Mouse (Mus musculus): ENCODE measurements at regions not wholly inside any gene's neighbourhood (a gene's known extent, or its start where the extent isn't known, plus 50 kb on each side); places are given as distances from the start of the nearest gene placed in this dataset.
A peak's percentile ranks its signal among the peaks of the same experiment; 100 is the strongest.

- no peaks in the 10 kb centered on the region for H3K9me3 ChIP-seq (ENCODE audit: control insufficient read depth, low read length)
- ATAC-seq (ENCODE audit: insufficient read depth, low FRiP score, low TSS enrichment) (no peak), DNase-seq (ENCODE audit: low spot score) (no peak)
- no peak overlapping the region for H3K9ac ChIP-seq (ENCODE audit: low read length)
- H3K4me3 ChIP-seq (ENCODE audit: low read depth, low read length) = no peak overlapping the region
- H3K36me3 ChIP-seq (ENCODE audit: control insufficient read depth, insufficient read depth, low read length) = no peaks in the 10 kb centered on the region
- H3K4me2 ChIP-seq (ENCODE audit: low read depth) = no peak overlapping the region
- no peaks in the 10 kb centered on the region for H3K27me3 ChIP-seq (ENCODE audit: control insufficient read depth, insufficient read depth, low read length)
- H3K27ac ChIP-seq (ENCODE audit: low read depth, low read length) = no peak overlapping the region
- WGBS = 90% methylated on average over 5 of the region's 5 CpGs
- no peaks in the 10 kb centered on the region for H3K4me1 ChIP-seq (ENCODE audit: control insufficient read depth, insufficient read depth, low read length)
Observed at GRCm38 (mm10) chr4:56261992-56262391, 477.9 kb upstream of the Gm26657 start.

GRCm38 (mm10) chr4:56252375-56252774 is 487.5 kb upstream of the Gm26657 start:
- WGBS = 42% methylated on average over 1 of the region's 1 CpGs
- DNase-seq (ENCODE audit: low spot score) = no peak

GRCm38 (mm10) chr4:56251766-56252165 is 488.1 kb upstream of the Gm26657 start:
- no peaks in the 10 kb centered on the region for H3K9me3 ChIP-seq (ENCODE audit: control insufficient read depth, low read length)
- no peak overlapping the region for H3K9ac ChIP-seq (ENCODE audit: low read length)
- H3K4me3 ChIP-seq (ENCODE audit: low read depth, low read length) = no peak overlapping the region
- 92% methylated on average over 2 of the region's 2 CpGs for WGBS
- no peak for ATAC-seq (ENCODE audit: insufficient read depth, low FRiP score, low TSS enrichment)
- H3K27ac ChIP-seq (ENCODE audit: low read depth, low read length) = no peak overlapping the region
- no peaks in the 10 kb centered on the region for H3K36me3 ChIP-seq (ENCODE audit: control insufficient read depth, insufficient read depth, low read length)
- H3K4me1 ChIP-seq (ENCODE audit: control insufficient read depth, insufficient read depth, low read length) = no peaks in the 10 kb centered on the region
- DNase-seq (ENCODE audit: low spot score) = no peak
- H3K27me3 ChIP-seq (ENCODE audit: control insufficient read depth, insufficient read depth, low read length) = no peaks in the 10 kb centered on the region
- no peak overlapping the region for H3K4me2 ChIP-seq (ENCODE audit: low read depth)

More at GRCm38 (mm10) chr4:56252375-56252774, 487.5 kb upstream of the Gm26657 start:
- ATAC-seq (ENCODE audit: insufficient read depth, low FRiP score, low TSS enrichment) = no peak
- no peaks in the 10 kb centered on the region for H3K36me3 ChIP-seq (ENCODE audit: control insufficient read depth, insufficient read depth, low read length)
- H3K9ac ChIP-seq (ENCODE audit: low read length) = no peak overlapping the region
- no peaks in the 10 kb centered on the region for H3K4me1 ChIP-seq (ENCODE audit: control insufficient read depth, insufficient read depth, low read length)
- H3K27ac ChIP-seq (ENCODE audit: low read depth, low read length) = no peak overlapping the region
- no peaks in the 10 kb centered on the region for H3K27me3 ChIP-seq (ENCODE audit: control insufficient read depth, insufficient read depth, low read length)
- no peak overlapping the region for H3K4me3 ChIP-seq (ENCODE audit: low read depth, low read length)
- no peak overlapping the region for H3K4me2 ChIP-seq (ENCODE audit: low read depth)
- H3K9me3 ChIP-seq (ENCODE audit: control insufficient read depth, low read length) = no peaks in the 10 kb centered on the region

GRCm38 (mm10) chr4:56250611-56251010 is 489.3 kb upstream of the Gm26657 start:
- H3K36me3 ChIP-seq (ENCODE audit: control insufficient read depth, insufficient read depth, low read length) = no peaks in the 10 kb centered on the region
- no peak overlapping the region for H3K4me3 ChIP-seq (ENCODE audit: low read depth, low read length)
- WGBS = 86% methylated on average over 2 of the region's 2 CpGs
- H3K9me3 ChIP-seq (ENCODE audit: control insufficient read depth, low read length) = no peaks in the 10 kb centered on the region
- no peaks in the 10 kb centered on the region for H3K27me3 ChIP-seq (ENCODE audit: control insufficient read depth, insufficient read depth, low read length)
- H3K4me2 ChIP-seq (ENCODE audit: low read depth) = no peak overlapping the region
- no peak overlapping the region for H3K9ac ChIP-seq (ENCODE audit: low read length)
- no peaks in the 10 kb centered on the region for H3K4me1 ChIP-seq (ENCODE audit: control insufficient read depth, insufficient read depth, low read length)
- DNase-seq (ENCODE audit: low spot score) (no peak), ATAC-seq (ENCODE audit: insufficient read depth, low FRiP score, low TSS enrichment) (no peak)
- H3K27ac ChIP-seq (ENCODE audit: low read depth, low read length) = no peak overlapping the region

- Histone ChIP-seq H3K9me3 (ENCODE audit: control insufficient read depth, low read length) (no peaks in the 10 kb centered on the region), H3K27me3 (ENCODE audit: control insufficient read depth, insufficient read depth, low read length) (no peaks in the 10 kb centered on the region), H3K36me3 (ENCODE audit: control insufficient read depth, insufficient read depth, low read length) (no peaks in the 10 kb centered on the region), H3K27ac (ENCODE audit: low read depth, low read length) (no peak overlapping the region), H3K4me2 (ENCODE audit: low read depth) (no peak overlapping the region), H3K9ac (ENCODE audit: low read length) (no peak overlapping the region), H3K4me1 (ENCODE audit: control insufficient read depth, insufficient read depth, low read length) (no peaks in the 10 kb centered on the region), H3K4me3 (ENCODE audit: low read depth, low read length) (no peak overlapping the region)
- 69% methylated on average over 6 of the region's 6 CpGs for WGBS
- DNase-seq (ENCODE audit: low spot score) (peak; percentile 23), ATAC-seq (ENCODE audit: insufficient read depth, low FRiP score, low TSS enrichment) (no peak)
Observed at GRCm38 (mm10) chr4:56243863-56244262, 496.0 kb upstream of the Gm26657 start.

GRCm38 (mm10) chr4:56238496-56239488 is 501.1 kb upstream of the Gm26657 start:
- H3K27ac ChIP-seq (ENCODE audit: low read depth, low read length) = no peak overlapping the region
- H3K27me3 ChIP-seq (ENCODE audit: control insufficient read depth, insufficient read depth, low read length) = no peaks in the 10 kb centered on the region
- H3K4me1 ChIP-seq (ENCODE audit: control insufficient read depth, insufficient read depth, low read length) = no peaks in the 10 kb centered on the region
- H3K36me3 ChIP-seq (ENCODE audit: control insufficient read depth, insufficient read depth, low read length) = no peaks in the 10 kb centered on the region
- H3K9me3 ChIP-seq (ENCODE audit: control insufficient read depth, low read length) = no peaks in the 10 kb centered on the region
- DNase-seq (ENCODE audit: low spot score) (no peak), ATAC-seq (ENCODE audit: insufficient read depth, low FRiP score, low TSS enrichment) (no peak)
- H3K4me3 ChIP-seq (ENCODE audit: low read depth, low read length) = no peak overlapping the region
- WGBS = 75% methylated on average over 4 of the region's 4 CpGs
- H3K4me2 ChIP-seq (ENCODE audit: low read depth) = no peak overlapping the region
- no peak overlapping the region for H3K9ac ChIP-seq (ENCODE audit: low read length)

- no peaks in the 10 kb centered on the region for H3K9me3 ChIP-seq (ENCODE audit: control insufficient read depth, low read length)
- ATAC-seq (ENCODE audit: insufficient read depth, low FRiP score, low TSS enrichment) (no peak), DNase-seq (ENCODE audit: low spot score) (no peak)
- no peak overlapping the region for H3K4me2 ChIP-seq (ENCODE audit: low read depth)
- H3K9ac ChIP-seq (ENCODE audit: low read length) = no peak overlapping the region
- no peaks in the 10 kb centered on the region for H3K4me1 ChIP-seq (ENCODE audit: control insufficient read depth, insufficient read depth, low read length)
- H3K27ac ChIP-seq (ENCODE audit: low read depth, low read length) = no peak overlapping the region
- no peaks in the 10 kb centered on the region for H3K27me3 ChIP-seq (ENCODE audit: control insufficient read depth, insufficient read depth, low read length)
- no peak overlapping the region for H3K4me3 ChIP-seq (ENCODE audit: low read depth, low read length)
- 78% methylated on average over 7 of the region's 7 CpGs for WGBS
- no peaks in the 10 kb centered on the region for H3K36me3 ChIP-seq (ENCODE audit: control insufficient read depth, insufficient read depth, low read length)
Observed at GRCm38 (mm10) chr4:56231414-56231813, 508.5 kb upstream of the Gm26657 start.

GRCm38 (mm10) chr4:56230451-56230850 is 509.4 kb upstream of the Gm26657 start:
- Histone ChIP-seq H3K4me3 (ENCODE audit: low read depth, low read length) (no peak overlapping the region), H3K27me3 (ENCODE audit: control insufficient read depth, insufficient read depth, low read length) (no peaks in the 10 kb centered on the region), H3K9ac (ENCODE audit: low read length) (no peak overlapping the region), H3K4me2 (ENCODE audit: low read depth) (no peak overlapping the region), H3K9me3 (ENCODE audit: control insufficient read depth, low read length) (no peaks in the 10 kb centered on the region), H3K27ac (ENCODE audit: low read depth, low read length) (no peak overlapping the region), H3K4me1 (ENCODE audit: control insufficient read depth, insufficient read depth, low read length) (no peaks in the 10 kb centered on the region), H3K36me3 (ENCODE audit: control insufficient read depth, insufficient read depth, low read length) (no peaks in the 10 kb centered on the region)
- WGBS = 28% methylated on average over 1 of the region's 1 CpGs
- ATAC-seq (ENCODE audit: insufficient read depth, low FRiP score, low TSS enrichment) (no peak), DNase-seq (ENCODE audit: low spot score) (no peak)

- H3K4me1 ChIP-seq (ENCODE audit: control insufficient read depth, insufficient read depth, low read length) = no peaks in the 10 kb centered on the region
- H3K9ac ChIP-seq (ENCODE audit: low read length) = no peak overlapping the region
- H3K4me3 ChIP-seq (ENCODE audit: low read depth, low read length) = no peak overlapping the region
- H3K9me3 ChIP-seq (ENCODE audit: control insufficient read depth, low read length) = no peaks in the 10 kb centered on the region
- H3K27ac ChIP-seq (ENCODE audit: low read depth, low read length) = no peak overlapping the region
- 73% methylated on average over 1 of the region's 1 CpGs for WGBS
- no peak for DNase-seq (ENCODE audit: low spot score)
- no peaks in the 10 kb centered on the region for H3K27me3 ChIP-seq (ENCODE audit: control insufficient read depth, insufficient read depth, low read length)
- no peak overlapping the region for H3K4me2 ChIP-seq (ENCODE audit: low read depth)
- H3K36me3 ChIP-seq (ENCODE audit: control insufficient read depth, insufficient read depth, low read length) = no peaks in the 10 kb centered on the region
- ATAC-seq (ENCODE audit: insufficient read depth, low FRiP score, low TSS enrichment) = no peak
Observed at GRCm38 (mm10) chr4:56226493-56226892, 513.4 kb upstream of the Gm26657 start.

Measured in neural tube, embryonic 11.5 days (tissue).